Mouse (Mus musculus) embryonic fibroblast, embryonic 13.5 days (primary cell): ENCODE results near the gene Cphx3.
"Not testable (repeated sequence)": the region's sequence is repeated elsewhere in the genome, so short reads cannot be mapped to it uniquely, and the experiment has no call there.

Experiments
- CTCF ChIP-seq: IDR thresholded peaks from 2 replicates; pipeline ENCODE4 v1.5.1; 2011; ENCODE audit warnings: mild to moderate bottlenecking, control low read depth, low read length, moderate library complexity, borderline replicate concordance; ENCODE audit not compliant: insufficient read depth
- POLR2A ChIP-seq: IDR thresholded peaks from 2 replicates; pipeline ENCODE4 v1.6.1; 2011; ENCODE audit warnings: low read depth, mild to moderate bottlenecking, control low read depth, low read length, moderate library complexity

GRCm38 (mm10) chr14:26216233-26217000, 134.3 kb downstream of the Cphx3 start:
- TF ChIP-seq CTCF, POLR2A: not testable (repeated sequence)
